In genomic region chr16:10769661-10770060, GRCm38 (mm10) we compare ENCODE assay signal across 9 mouse cellular contexts.
DNase-seq lines count a peak whose midpoint lies in the region.
"Had no signal": no experiment of that assay in that cellular context is flagged by ENCODE, and none has a peak within 500 bp of the region (broad histone marks: within the 10 kb centered on the region; RNA-seq: fewer than 3 reads in every experiment).

No protein-coding gene starts in this region.

- peak; percentile 25 to 39 for DNase-seq in frontal cortex, postnatal 36 days (ENCODE audit: low spot score in 2 of 2)
- no peak for DNase-seq in frontal cortex, postnatal 25 days (ENCODE audit: low spot score in 2 of 2)
- peak; percentile 84 for DNase-seq in CD4-positive, CD25-positive, alpha-beta regulatory T cell, adult 2 months (ENCODE audit: low read depth, low spot score)
- peak; percentile 84 for DNase-seq in induced T-regulatory cell, adult 2 months (ENCODE audit: low read depth)
- peak; percentile 69 to 71 for DNase-seq in spleen, postnatal 36 days (ENCODE audit: low spot score in 2 of 2)
- no peak for DNase-seq in yolk sac, embryonic 10.5 days (ENCODE audit: low spot score)
- DNase-seq in lung, postnatal 10 days = no peak
- no peak for DNase-seq in retina, postnatal 1 day
- DNase-seq: kidney, adult 2 months had no signal

Comparison
In these comparisons a context has a peak if more than half of its experiments do, and no peak if none do; other contexts are left out.
1. DNase-seq: peak in frontal cortex, postnatal 36 days (2 of 2), CD4-positive, CD25-positive, alpha-beta regulatory T cell, adult 2 months (single experiment), induced T-regulatory cell, adult 2 months (single experiment) and spleen, postnatal 36 days (2 of 2); none in frontal cortex, postnatal 25 days (0 of 2), yolk sac, embryonic 10.5 days (single experiment), lung, postnatal 10 days (single experiment) and retina, postnatal 1 day (single experiment).